Mouse (Mus musculus) layer of hippocampus, adult 11-12 months (tissue): Measurements from ENCODE around the gene Casq2.

Experiments
- DNase-seq: peaks from one replicate; pipeline ENCODE4 v3.0.0; 2022; ENCODE audit warnings: low spot score

The Casq2 gene

GRCm38 (mm10) chr3:102086283-102086682 is at the start of gene Casq2:
Casq2 (plus strand) TSS chr3:102086415.
- DNase-seq: no peak

GRCm38 (mm10) chr3:102037806-102038205 is 48.4 kb upstream of the Casq2 start:
- DNase-seq: no peak

GRCm38 (mm10) chr3:102038608-102039007 is 47.6 kb upstream of the Casq2 start:
- DNase-seq: no peak

- DNase-seq: no peak
Measured at GRCm38 (mm10) chr3:102041632-102042031, 44.6 kb upstream of the Casq2 start.

- peak; percentile 13 for DNase-seq
Measured at GRCm38 (mm10) chr3:102045071-102045470, 41.1 kb upstream of the Casq2 start.

- no peak for DNase-seq
Measured at GRCm38 (mm10) chr3:102047532-102047931, 38.7 kb upstream of the Casq2 start.

- no peak for DNase-seq
Measured at GRCm38 (mm10) chr3:102049207-102050104, 36.8 kb upstream of the Casq2 start.

- DNase-seq: no peak
Measured at GRCm38 (mm10) chr3:102052036-102052435, 34.2 kb upstream of the Casq2 start.

- DNase-seq: no peak
Measured at GRCm38 (mm10) chr3:102053293-102053692, 32.9 kb upstream of the Casq2 start.

- no peak for DNase-seq
Measured at GRCm38 (mm10) chr3:102055878-102056277, 30.3 kb upstream of the Casq2 start.

GRCm38 (mm10) chr3:102060065-102060464 is 26.1 kb upstream of the Casq2 start:
- DNase-seq: no peak

- peak; percentile 66 for DNase-seq
Measured at GRCm38 (mm10) chr3:102061923-102062670, 24.1 kb upstream of the Casq2 start.

GRCm38 (mm10) chr3:102062671-102063010 is 23.6 kb upstream of the Casq2 start:
- no peak for DNase-seq

GRCm38 (mm10) chr3:102063273-102064120 is 22.7 kb upstream of the Casq2 start:
- DNase-seq: no peak

GRCm38 (mm10) chr3:102064566-102064965 is 21.6 kb upstream of the Casq2 start:
- no peak for DNase-seq

GRCm38 (mm10) chr3:102067306-102067705 is 18.9 kb upstream of the Casq2 start:
- DNase-seq: no peak

GRCm38 (mm10) chr3:102067861-102068260 is 18.4 kb upstream of the Casq2 start:
- no peak for DNase-seq

GRCm38 (mm10) chr3:102069260-102069659 is 17.0 kb upstream of the Casq2 start:
- DNase-seq: no peak

- DNase-seq: no peak
Measured at GRCm38 (mm10) chr3:102069686-102070085, 16.5 kb upstream of the Casq2 start.

GRCm38 (mm10) chr3:102070360-102070759 is 15.9 kb upstream of the Casq2 start:
- DNase-seq: no peak

- DNase-seq: peak; percentile 65
Measured at GRCm38 (mm10) chr3:102071016-102071415, 15.2 kb upstream of the Casq2 start.

GRCm38 (mm10) chr3:102079413-102079812 is 6.8 kb upstream of the Casq2 start:
- no peak for DNase-seq
